Mouse (Mus musculus): Measurements from ENCODE around the gene Pcyt1a. TPM values are rescaled to one million over a fixed set of nuclear protein-coding genes. Genes with fewer than 3 reads are reported as not detected.

The Pcyt1a gene
- polyA plus RNA-seq, 1 experiment = 23.8 TPM

GRCm38 (mm10) chr16:32389049-32389448 is 41.7 kb upstream of the Pcyt1a start:
- peaks cover 46% of the 10 kb centered on the region for H3K36me3 ChIP-seq (ENCODE audit: control insufficient read depth, insufficient read depth)

GRCm38 (mm10) chr16:32389841-32390240 is 40.9 kb upstream of the Pcyt1a start:
- H3K36me3 ChIP-seq (ENCODE audit: control insufficient read depth, insufficient read depth) = peaks cover 42% of the 10 kb centered on the region

More at GRCm38 (mm10) chr16:32389049-32389448, 41.7 kb upstream of the Pcyt1a start:
- Histone ChIP-seq H3K27me3 (ENCODE audit: control insufficient read depth, insufficient read depth, insufficient read length) (no peaks in the 10 kb centered on the region), H3K79me2 (ENCODE audit: control insufficient read depth, insufficient read depth) (no peaks in the 10 kb centered on the region), H3K4me3 (no peak overlapping the region), H3K4me2 (ENCODE audit: low read depth) (no peak overlapping the region), H3ac (ENCODE audit: control insufficient read depth, insufficient read length) (no peak overlapping the region)
- TF ChIP-seq E2F4 (IDR thresholded peaks at IDR 0.05; ENCODE audit: insufficient read depth) (no peak), POLR2A (IDR thresholded peaks at IDR 0.05; ENCODE audit: insufficient read length, low read depth) (no peak), USF1 (IDR thresholded peaks at IDR 0.05; ENCODE audit: low read depth) (no peak), POLR2AphosphoS2 (IDR thresholded peaks at IDR 0.05; ENCODE audit: insufficient read length, low read depth) (no peak), MYOG (IDR thresholded peaks at IDR 0.05; ENCODE audit: control insufficient read depth in 1 of 3, insufficient read depth in 1 of 3, insufficient read length in 2 of 3, low read depth in 2 of 3) (no peak), TCF12 (IDR thresholded peaks at IDR 0.05; ENCODE audit: insufficient read depth, poor library complexity, severe bottlenecking) (no peak), CEBPB (IDR thresholded peaks at IDR 0.05; ENCODE audit: insufficient read depth, poor library complexity, severe bottlenecking) (no peak), TCF3 (IDR thresholded peaks at IDR 0.05; ENCODE audit: insufficient read length, low read depth) (no peak)

DNA sequence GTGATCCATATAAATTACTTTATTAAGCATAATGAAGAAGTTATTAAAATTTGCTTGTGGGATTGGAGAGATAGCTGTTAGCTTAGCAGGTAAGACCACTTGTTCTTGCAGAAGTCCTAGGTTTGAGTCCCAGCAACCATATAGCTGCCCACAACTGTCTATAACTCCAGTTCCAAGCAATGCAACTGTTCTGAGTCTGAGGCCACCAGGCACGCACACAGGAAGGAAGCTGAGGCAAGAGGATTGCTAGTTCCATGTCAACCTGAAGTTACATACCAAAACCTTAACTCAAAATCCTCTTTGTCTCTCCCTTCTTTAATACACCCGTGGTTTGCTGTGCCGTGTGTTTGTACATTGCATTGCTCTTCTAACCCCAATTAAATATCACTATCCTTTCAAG is 39.8 kb upstream of the Pcyt1a start:
- Histone ChIP-seq H3K27me3 (ENCODE audit: control insufficient read depth, insufficient read depth, insufficient read length) (no peaks in the 10 kb centered on the region), H3K4me2 (ENCODE audit: low read depth) (no peak overlapping the region), H3K79me2 (ENCODE audit: control insufficient read depth, insufficient read depth) (no peaks in the 10 kb centered on the region), H3K4me3 (no peak overlapping the region), H3ac (ENCODE audit: control insufficient read depth, insufficient read length) (no peak overlapping the region), H3K36me3 (ENCODE audit: control insufficient read depth, insufficient read depth) (peaks cover 33% of the 10 kb centered on the region)
- TF ChIP-seq REST (IDR thresholded peaks at IDR 0.05; ENCODE audit: insufficient read depth, insufficient read length) (no peak), USF1 (IDR thresholded peaks at IDR 0.05; ENCODE audit: low read depth) (no peak)

More at GRCm38 (mm10) chr16:32389841-32390240, 40.9 kb upstream of the Pcyt1a start:
- Histone ChIP-seq H3K27me3 (ENCODE audit: control insufficient read depth, insufficient read depth, insufficient read length) (no peaks in the 10 kb centered on the region), H3K4me3 (no peak overlapping the region), H3K79me2 (ENCODE audit: control insufficient read depth, insufficient read depth) (no peaks in the 10 kb centered on the region), H3ac (ENCODE audit: control insufficient read depth, insufficient read length) (no peak overlapping the region), H3K4me2 (ENCODE audit: low read depth) (no peak overlapping the region)
- no peak for TF ChIP-seq MYOD1 (IDR thresholded peaks at IDR 0.05; ENCODE audit: control insufficient read depth in 1 of 3, insufficient read length in 2 of 3, low read depth in 2 of 3)
- TF ChIP-seq TCF12 (IDR thresholded peaks at IDR 0.05; ENCODE audit: insufficient read depth, poor library complexity, severe bottlenecking) = no peak
- TF ChIP-seq E2F4 (IDR thresholded peaks at IDR 0.05; ENCODE audit: insufficient read depth) = no peak
- no peak for TF ChIP-seq TCF3 (IDR thresholded peaks at IDR 0.05; ENCODE audit: insufficient read length, low read depth)

DNA sequence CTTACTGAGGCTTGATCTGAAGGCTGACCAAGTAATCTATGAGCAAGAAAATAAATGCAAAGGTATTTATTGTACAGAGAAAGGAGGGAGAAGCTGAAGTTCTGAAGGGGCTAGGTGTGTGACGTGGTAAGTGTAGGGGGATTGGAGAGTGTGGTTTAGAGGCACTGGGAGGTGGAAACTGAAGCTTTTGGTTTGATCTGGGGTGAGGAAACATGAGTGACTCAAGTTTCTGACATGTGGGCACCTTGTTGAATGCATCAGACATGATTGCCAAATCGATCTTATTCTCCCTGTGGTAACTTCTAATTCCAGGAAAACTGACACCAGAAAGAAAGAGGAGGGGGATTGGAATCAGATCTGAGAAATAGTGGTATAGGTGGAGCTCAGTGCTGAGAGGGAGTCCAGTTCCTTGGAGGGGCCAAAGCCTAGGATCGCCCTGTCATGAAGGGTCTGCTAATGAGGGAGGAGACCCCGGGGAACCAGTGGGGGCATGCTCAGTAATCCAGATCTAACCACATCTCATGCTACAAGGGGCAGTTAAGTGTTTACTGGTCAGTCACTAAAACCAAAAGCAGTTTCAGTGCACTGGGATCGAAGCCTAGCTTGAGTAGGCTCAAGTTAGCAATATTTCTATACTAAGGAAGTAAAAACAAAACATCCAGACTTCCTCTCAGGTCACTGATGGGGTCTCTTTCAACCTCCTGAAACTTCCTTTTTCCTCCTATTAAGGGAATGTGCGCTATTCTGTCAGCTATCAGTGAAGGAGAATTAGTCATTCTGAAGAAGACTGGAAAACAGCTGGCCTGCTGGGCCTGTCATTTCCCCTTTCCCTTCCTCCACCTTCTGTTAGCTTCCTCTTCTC is 34.8 kb upstream of the Pcyt1a start:
- Histone ChIP-seq H3K36me3 (ENCODE audit: control insufficient read depth, insufficient read depth) (peaks cover 9% of the 10 kb centered on the region), H3K4me2 (ENCODE audit: low read depth) (no peak overlapping the region), H3ac (ENCODE audit: control insufficient read depth, insufficient read length) (no peak overlapping the region), H3K4me3 (no peak overlapping the region), H3K79me2 (ENCODE audit: control insufficient read depth, insufficient read depth) (no peaks in the 10 kb centered on the region), H3K27me3 (ENCODE audit: control insufficient read depth, insufficient read depth, insufficient read length) (no peaks in the 10 kb centered on the region)
- TF ChIP-seq POLR2AphosphoS2 (IDR thresholded peaks at IDR 0.05; ENCODE audit: insufficient read length, low read depth) (no peak), SRF (IDR thresholded peaks at IDR 0.05; ENCODE audit: control insufficient read depth, insufficient read length, low read depth) (no peak), E2F4 (IDR thresholded peaks at IDR 0.05; ENCODE audit: insufficient read depth) (no peak), TCF12 (IDR thresholded peaks at IDR 0.05; ENCODE audit: insufficient read depth, poor library complexity, severe bottlenecking) (no peak), MYOD1 (IDR thresholded peaks at IDR 0.05; ENCODE audit: control insufficient read depth in 1 of 3, insufficient read length in 2 of 3, low read depth in 2 of 3) (no peak), MYOG (IDR thresholded peaks at IDR 0.05; ENCODE audit: control insufficient read depth in 1 of 3, insufficient read depth in 1 of 3, insufficient read length in 2 of 3, low read depth in 2 of 3) (no peak), TCF3 (IDR thresholded peaks at IDR 0.05; ENCODE audit: insufficient read length, low read depth) (no peak), CEBPB (IDR thresholded peaks at IDR 0.05; ENCODE audit: insufficient read depth, poor library complexity, severe bottlenecking) (no peak)

DNA sequence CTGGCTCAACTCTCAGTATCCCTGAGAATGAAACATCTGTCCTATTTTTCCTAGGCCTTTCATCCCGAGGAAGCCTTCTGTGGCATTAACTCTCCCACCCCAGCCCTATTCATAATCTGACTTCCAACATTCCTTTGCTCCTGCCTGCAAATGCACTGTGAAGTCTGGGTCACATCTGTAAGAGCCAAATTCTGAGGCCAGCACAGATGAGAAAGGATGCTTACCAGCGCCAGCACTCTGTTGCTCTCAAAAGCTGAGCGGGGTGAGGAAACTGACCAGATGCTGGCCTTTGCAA is 34.2 kb upstream of the Pcyt1a start:
- TF ChIP-seq MAX (IDR thresholded peaks at IDR 0.05; ENCODE audit: low read depth) = no peak
- TF ChIP-seq TCF12 (IDR thresholded peaks at IDR 0.05; ENCODE audit: insufficient read depth, poor library complexity, severe bottlenecking) = no peak
- TF ChIP-seq REST (IDR thresholded peaks at IDR 0.05; ENCODE audit: insufficient read depth, insufficient read length) = no peak
- no peak for TF ChIP-seq POLR2AphosphoS2 (IDR thresholded peaks at IDR 0.05; ENCODE audit: insufficient read length, low read depth)
- no peak for TF ChIP-seq MYOD1 (IDR thresholded peaks at IDR 0.05; ENCODE audit: control insufficient read depth in 1 of 3, insufficient read length in 2 of 3, low read depth in 2 of 3)
- no peak for TF ChIP-seq USF1 (IDR thresholded peaks at IDR 0.05; ENCODE audit: low read depth)
- no peak for TF ChIP-seq POLR2A (IDR thresholded peaks at IDR 0.05; ENCODE audit: insufficient read length, low read depth)
- TF ChIP-seq TCF3 (IDR thresholded peaks at IDR 0.05; ENCODE audit: insufficient read length, low read depth) = no peak
- TF ChIP-seq MYOG (IDR thresholded peaks at IDR 0.05; ENCODE audit: control insufficient read depth in 1 of 3, insufficient read depth in 1 of 3, insufficient read length in 2 of 3, low read depth in 2 of 3) = no peak
- no peak overlapping the region for H3ac ChIP-seq (ENCODE audit: control insufficient read depth, insufficient read length)
- no peaks in the 10 kb centered on the region for H3K27me3 ChIP-seq (ENCODE audit: control insufficient read depth, insufficient read depth, insufficient read length)
- H3K79me2 ChIP-seq (ENCODE audit: control insufficient read depth, insufficient read depth) = no peaks in the 10 kb centered on the region
- H3K4me2 ChIP-seq (ENCODE audit: low read depth) = no peak overlapping the region
- peaks cover 3% of the 10 kb centered on the region for H3K36me3 ChIP-seq (ENCODE audit: control insufficient read depth, insufficient read depth)
- H3K4me3 ChIP-seq = no peak overlapping the region
